Mouse (Mus musculus): ENCODE data around the gene Bpifb5. TPM values are rescaled to one million over a fixed set of nuclear protein-coding genes. Genes with fewer than 3 reads are reported as not detected.
"Not testable (repeated sequence)": the region's sequence is repeated elsewhere in the genome, so short reads cannot be mapped to it uniquely, and the experiment has no call there.

Gene Bpifb5
- not detected in 2 replicates for total RNA-seq (2015)
- total RNA-seq (2017) = not detected in 2 replicates

DNA sequence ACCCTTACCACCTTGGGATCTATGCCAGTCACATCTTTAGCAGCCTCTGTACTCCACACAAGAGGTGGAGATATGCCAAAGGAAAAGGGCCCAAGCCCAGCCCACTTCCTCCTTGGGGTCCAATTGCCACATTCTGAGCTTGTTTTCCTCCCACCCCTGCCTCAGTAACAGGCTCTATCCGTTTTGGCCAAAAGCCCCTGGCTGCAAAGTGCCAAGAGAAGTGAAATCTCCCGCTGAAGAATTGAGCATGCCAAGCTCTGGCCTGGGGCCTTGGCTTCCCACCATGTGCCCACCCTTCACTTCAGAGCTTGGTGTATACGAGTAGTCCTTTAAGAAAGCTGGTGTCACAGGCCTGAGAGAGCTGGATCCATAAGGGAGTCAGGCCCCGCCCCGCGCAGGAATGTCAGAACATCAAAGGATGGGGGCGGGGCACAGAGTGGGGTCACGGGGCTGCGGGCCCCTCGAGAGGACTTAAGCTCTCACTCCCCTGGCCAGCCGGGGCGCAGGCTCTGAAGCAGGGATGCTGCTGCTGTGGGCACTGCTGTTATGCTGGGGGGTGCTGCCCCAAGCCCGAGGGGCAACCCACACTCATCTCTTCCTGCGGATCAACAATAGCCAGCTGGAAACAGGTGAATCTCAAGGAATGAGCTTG is at the start of gene Bpifb5:
Bpifb5 (plus strand) TSS at position 478 of the 652 bp plus-strand sequence.
- peak; percentile 28 for ATAC-seq (ENCODE audit: poor library complexity, severe bottlenecking)

DNA sequence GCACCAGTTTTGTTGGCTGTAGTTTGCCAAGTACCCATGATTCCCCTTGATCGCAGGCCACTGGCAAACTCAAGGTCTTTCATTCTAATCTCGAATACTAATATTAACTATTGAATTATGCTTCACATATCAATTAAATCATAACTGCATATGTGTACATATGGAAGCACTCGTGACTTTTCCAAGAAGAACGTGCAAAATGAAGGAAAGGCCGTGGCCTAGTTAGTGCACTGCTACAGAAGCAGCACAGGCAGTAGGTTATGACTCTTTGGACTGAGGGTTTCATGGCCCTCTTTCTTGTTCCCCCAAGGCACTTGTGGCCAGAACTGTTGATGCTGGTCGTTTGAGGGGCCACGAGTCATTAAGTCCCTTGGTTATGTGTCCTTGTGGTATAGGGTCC is 41.6 kb upstream of the Bpifb5 start:
- ATAC-seq (ENCODE audit: poor library complexity, severe bottlenecking) = not testable (repeated sequence)

DNA sequence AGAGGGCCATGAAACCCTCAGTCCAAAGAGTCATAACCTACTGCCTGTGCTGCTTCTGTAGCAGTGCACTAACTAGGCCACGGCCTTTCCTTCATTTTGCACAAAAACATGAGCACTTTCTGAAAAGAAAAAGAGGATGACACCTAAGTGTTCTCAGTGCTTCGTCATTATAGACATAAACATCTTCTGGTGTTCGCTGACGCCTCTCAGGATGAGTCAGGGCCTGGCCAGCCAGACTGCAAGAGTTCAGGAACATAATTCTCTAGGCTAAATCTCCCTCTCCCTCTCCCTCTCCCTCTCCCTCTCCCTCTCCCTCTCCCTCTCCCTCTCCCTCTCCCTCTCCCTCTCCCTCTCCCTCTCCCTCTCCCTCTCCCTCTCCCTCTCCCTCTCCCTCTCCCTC is 40.5 kb upstream of the Bpifb5 start:
- not testable (repeated sequence) for ATAC-seq (ENCODE audit: poor library complexity, severe bottlenecking)

DNA sequence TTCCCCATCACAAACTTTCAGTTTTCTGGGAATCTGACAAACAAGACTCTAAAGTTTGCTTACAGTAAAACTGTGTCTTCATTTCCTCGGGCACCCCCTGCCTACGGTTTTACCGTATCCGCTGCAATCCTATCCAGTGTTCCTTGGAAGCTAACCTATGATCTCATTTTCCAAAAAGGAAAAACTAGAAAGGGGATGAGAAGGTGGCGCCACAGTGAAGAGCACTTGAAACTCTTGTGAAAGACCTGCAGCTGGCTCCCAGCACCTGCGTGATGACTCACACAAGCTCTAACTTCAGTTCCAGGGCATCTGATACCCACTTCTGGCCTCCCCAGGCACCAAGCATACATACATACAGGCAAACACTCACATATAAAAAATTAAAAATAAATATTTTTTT is 38.2 kb upstream of the Bpifb5 start:
- no peak for ATAC-seq (ENCODE audit: poor library complexity, severe bottlenecking)

DNA sequence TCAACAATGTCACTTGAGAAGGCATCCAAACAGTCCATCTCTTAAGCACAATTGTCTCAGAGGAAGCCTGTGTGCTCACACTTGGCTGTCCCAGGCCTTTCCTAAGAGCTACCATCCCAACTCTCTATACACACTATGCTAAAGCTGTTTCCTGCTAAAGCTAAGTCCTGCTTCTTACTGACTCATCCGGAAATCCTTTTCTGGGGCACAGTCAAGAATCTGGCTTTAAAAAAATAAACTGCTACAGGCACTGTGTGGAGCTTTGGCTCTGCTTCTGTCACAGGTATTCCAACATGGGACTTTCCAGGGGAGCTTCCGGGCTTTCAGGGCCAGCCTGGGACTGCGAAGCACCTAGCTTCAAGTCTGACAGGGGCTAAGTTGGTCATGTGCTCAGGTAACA is 37.8 kb upstream of the Bpifb5 start:
- ATAC-seq (ENCODE audit: poor library complexity, severe bottlenecking) = no peak

DNA sequence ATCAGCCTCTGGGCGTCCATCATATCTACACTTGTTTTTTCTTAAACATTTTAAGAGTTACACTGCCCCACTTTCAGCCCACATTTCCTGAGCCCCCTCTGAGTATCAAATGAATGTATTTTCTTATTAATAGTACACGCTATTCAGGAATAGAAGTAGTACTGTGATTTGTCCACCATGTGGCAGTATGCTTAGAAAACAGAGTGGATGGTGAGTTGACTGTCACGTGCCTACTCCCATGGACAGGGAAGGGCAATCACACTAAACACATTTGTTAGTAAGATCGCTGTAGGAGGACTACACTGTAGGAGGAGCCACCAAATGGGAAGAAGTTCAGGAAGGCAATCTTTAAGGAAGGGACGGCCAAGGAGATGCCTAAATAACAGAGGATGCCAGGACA is 36.1 kb upstream of the Bpifb5 start:
- ATAC-seq (ENCODE audit: poor library complexity, severe bottlenecking) = no peak

DNA sequence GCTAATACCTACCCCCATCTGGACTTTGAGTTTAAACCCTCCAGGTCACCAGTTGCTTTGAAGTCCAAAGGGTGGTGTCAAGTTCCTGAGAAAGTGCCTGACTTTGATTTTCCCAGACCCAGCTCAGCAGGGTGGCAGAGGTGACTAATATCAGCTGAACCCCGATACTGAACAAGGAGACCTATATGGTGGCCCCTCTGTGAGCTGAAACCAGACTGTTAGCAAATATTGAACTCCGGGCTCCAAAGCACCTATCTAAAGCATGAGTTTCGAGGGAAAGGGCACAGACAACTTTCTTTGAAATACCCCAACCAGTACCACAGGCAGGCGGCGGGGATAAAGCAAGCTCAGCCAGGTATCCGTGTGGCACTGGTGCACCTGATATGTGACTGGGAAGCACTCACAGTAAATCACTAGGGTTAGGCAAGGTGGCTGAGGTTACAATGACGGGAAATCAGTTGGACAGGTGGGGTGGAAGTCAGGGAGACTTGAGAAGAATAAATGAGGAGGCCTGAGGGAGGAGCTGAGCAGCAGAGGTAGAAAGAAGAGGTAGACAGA is 33.6 kb upstream of the Bpifb5 start:
- ATAC-seq (ENCODE audit: poor library complexity, severe bottlenecking) = no peak

DNA sequence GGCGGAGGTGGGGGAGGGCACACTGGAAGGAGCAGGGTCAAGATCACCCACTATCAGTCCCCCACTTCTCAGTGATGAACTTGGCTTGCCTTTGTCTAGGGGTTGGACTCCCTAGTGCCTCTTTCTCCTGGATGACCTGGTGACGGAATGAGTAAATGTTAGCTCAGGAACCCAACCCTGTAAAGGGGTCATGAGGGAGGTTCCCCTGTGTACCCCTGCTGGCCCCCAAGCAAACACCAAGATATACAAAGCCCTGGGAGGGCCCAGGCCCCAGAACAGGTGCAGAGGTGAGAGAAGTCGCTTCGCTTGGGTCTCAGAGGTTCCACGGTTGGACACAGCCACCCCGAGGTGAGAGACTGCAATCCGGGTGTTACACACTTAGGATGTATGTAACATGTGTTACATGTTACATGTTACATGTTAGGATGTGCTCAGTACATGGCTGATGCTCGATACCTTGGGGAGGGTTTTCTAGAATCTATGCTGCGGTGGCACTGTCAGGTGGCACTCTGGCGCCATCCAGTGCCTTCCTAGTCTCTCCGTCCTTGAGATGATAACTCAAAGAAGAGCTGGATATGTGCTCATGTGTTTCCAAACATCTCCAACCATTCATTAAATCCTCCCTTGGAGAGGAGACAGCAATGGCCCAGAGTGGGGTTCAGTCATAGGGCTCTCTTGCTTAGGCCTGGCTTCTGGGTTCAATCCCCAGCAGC is 32.8 kb upstream of the Bpifb5 start, which contains the start of gene Bpifb1:
Bpifb1 (plus strand) TSS at position 273 of the 713 bp plus-strand sequence.
- ATAC-seq (ENCODE audit: poor library complexity, severe bottlenecking) = no peak

DNA sequence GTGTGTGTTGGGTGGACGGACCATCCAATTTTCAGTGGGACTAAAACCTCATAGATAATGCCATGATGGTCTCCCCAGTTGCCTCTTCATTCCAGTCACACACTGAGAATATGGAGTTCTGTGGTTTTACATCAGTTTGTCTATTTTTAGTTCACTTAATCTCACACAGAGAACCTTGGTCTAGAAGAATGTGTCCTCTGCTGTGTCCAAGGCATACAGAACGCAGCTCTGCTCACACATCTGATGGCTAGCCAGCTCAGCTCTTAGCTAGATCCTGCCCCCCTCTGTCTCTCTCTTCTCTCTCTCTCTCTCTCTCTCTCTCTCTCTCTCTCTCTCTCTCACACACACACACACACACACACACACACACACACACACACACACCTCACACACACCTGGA is 31.4 kb upstream of the Bpifb5 start:
- ATAC-seq (ENCODE audit: poor library complexity, severe bottlenecking) = no peak

DNA sequence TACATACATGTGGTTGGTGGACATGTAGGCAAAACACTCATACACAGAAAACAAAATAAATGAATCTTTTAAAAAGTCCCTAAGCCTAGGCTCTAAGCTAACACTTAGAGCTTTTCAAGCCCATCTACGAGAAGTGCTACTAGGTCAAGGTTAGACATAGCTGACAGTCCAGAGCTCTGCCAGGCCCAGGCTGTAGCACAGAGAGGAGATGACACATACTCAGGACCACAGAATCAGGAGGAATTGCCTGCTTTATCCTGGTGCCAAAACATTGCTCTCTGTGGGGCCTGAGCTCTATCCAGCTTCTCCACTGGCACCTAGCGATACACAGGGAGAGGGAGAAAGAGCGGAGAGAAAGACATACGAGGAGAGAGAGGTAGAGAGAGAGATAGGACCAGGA is 30.5 kb upstream of the Bpifb5 start:
- no peak for ATAC-seq (ENCODE audit: poor library complexity, severe bottlenecking)

DNA sequence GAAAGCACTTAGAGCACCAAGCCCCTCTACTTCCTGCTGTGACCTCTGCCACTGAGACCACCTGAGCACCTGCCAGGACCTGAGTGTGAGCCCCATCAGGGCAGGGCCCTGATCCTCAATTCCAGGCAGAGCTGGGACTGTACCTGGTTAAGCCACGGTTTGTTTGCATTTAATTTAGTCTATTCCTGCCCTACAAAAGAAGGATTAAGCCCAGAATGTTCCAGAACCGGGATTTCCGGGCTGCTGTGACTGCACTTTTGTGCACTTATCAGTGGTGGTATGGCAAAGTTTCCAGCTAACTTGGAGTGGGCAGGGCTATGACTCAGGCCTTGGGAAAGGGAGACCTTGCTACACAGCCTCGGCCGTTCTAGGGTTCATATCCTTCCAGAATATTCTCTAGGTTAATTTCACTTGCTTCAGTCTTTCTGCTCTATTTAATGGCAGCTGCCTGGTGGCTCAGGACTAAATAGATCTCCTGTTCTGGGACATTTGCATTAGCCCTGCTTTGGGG is 29.5 kb upstream of the Bpifb5 start:
- ATAC-seq (ENCODE audit: poor library complexity, severe bottlenecking) = no peak

DNA sequence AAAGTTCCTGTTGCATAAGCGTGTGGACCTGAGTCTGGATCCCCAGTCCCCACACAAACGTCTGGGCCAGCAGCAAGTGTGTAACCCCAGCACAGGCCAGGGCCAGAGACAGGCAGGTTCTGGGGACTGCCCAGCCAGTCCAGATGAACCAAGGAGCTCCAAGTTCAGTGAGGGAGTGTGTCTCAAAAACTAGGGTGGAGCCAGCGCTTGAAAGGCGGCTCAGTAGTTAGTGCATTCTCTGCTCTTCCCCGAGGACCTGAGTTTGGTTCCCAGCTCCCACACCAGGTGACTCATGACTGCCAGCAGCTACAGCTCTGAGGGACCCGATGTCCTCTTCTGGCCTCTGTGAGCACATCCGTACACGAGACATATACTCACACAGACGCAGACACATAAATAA is 26.5 kb upstream of the Bpifb5 start:
- no peak for ATAC-seq (ENCODE audit: poor library complexity, severe bottlenecking)

DNA sequence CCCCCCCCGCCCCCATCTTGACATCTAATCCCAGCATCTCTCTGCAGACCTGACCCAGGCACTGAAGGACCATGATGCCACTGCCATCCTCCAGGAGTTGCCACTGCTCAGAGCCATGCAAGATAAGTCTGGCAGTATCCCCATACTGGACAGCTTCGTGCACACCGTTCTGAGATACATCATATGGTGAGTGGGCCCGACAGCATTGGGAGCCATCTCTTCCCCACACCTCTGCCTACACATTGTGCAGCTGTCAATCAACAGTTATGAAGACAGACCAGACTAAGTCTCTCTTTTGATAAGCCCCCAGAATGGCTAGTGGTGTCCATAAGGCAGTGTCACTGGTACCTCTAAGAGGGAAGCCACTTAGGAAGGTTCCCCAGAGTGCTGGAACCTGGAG is 18.9 kb upstream of the Bpifb5 start:
- ATAC-seq (ENCODE audit: poor library complexity, severe bottlenecking) = no peak

DNA sequence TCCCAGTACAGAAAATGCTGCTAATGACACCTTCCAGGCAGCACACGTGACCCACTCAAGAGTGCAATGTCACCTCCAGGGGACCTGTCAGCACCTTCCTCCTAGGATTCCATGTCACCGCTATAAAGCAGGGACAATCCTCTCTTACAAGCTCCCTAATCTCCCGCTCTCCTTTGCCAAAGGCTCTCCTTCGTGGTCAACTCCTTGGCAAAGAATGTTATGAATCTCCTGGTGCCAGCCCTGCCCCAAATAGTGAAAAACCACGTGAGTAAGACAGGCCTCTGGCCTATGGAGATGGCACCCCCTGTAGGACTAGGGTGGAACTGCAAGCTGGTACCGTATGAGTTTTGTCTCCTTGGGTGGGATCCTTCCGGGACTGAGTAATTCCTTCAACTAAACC is 16.6 kb upstream of the Bpifb5 start:
- 0 out of 2 replicates have a peak, but pooled peaks have one; percentile 59 for ATAC-seq (ENCODE audit: poor library complexity, severe bottlenecking)

DNA sequence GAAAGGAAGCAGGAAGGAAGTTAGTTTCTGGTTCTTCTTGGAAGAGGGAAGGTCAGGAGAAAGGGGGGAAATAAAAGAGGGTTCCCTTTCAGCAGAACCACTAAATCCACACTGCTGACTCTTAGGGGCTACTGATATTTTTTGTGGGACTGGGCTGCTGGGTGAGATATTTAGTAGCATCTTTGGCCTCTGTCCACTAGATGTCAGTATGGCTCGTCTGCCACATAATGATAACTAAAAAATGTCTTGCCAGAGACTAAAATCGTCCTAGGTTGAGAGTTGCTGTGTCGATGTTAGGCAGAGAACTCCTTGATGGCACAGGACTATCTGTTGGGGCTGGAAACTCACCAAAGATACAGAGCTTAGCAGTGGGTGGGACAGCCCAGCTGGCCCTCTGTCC is 14.4 kb upstream of the Bpifb5 start:
- ATAC-seq (ENCODE audit: poor library complexity, severe bottlenecking) = no peak

DNA sequence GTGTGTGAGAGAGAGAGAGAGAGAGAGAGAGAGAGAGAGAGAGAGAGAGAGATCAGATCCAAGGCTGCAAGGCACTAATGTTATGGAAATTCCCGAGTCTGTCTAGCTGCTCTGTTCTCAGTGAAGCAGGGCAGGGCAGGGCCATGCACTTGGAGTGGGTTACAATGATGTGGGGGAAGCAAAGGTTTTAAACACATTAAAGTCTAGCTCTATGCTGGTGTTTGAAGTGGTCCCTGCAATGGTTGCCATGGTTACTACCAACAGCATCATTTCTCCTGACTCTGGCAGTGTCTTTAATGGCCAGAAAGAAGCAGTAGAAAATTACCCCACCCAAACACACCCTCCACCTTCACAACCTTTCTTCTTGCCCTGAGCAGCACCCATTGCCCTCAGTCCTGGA is 12.4 kb upstream of the Bpifb5 start:
- ATAC-seq (ENCODE audit: poor library complexity, severe bottlenecking) = no peak

DNA sequence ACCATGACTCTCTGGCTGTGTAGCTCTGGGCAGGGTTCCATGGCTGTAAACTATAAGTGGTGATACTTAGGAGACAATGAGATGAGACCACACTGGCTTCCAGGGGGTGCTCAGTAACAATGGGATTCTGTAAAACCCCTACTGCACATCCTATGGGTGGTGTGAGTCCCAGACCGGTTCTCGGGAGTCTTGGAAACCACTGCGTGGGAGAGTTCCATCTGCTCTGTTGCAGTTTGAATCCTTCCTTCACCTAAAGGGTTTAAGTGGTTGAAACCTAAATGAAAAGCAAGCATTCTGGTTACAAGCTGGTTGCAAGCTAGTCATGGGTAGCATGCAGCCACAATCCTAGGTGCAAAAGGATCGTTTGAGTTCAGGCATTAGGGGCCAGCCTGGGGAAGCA is 11.7 kb upstream of the Bpifb5 start:
- no peak for ATAC-seq (ENCODE audit: poor library complexity, severe bottlenecking)

DNA sequence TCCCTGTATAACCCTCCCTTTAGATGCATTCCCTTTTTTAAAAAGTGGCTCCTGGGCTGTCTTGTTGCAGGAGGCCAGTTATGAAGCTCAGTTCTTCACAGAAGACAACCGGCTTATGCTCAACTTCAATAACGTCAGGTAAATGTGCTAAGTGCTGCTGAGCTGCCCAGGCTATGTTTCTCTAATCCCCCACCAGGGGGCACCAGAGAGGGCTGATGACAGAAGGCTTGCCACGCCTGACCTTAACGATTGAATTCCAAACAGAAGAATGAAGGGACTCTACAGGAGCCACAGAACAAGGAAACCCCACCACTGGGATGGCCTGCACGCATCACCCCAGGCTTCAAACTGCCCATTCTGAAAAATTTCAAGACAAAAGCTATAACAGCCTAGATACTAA is 8.4 kb upstream of the Bpifb5 start:
- ATAC-seq (ENCODE audit: poor library complexity, severe bottlenecking) = peak; percentile 72

DNA sequence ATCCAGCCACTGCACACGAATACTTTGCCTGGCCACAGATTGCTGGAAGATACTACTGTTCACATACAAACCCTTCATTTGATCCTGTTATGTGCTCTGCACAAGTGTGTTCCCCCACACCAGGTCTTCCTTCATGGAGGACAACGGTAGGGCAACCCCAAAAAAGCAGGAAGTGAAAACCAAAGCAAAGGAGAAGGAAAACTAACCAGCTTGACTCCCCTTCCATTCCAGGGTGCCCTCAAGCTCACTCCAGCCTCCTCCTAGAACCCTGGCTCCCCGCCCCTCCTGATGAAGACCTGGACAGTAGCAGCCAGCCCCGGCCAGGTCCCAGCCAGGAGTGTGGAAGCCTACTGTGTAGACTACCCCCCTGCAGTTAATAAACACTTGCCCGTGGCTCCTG is 3.6 kb upstream of the Bpifb5 start:
- ATAC-seq (ENCODE audit: poor library complexity, severe bottlenecking) = peak; percentile 77

DNA sequence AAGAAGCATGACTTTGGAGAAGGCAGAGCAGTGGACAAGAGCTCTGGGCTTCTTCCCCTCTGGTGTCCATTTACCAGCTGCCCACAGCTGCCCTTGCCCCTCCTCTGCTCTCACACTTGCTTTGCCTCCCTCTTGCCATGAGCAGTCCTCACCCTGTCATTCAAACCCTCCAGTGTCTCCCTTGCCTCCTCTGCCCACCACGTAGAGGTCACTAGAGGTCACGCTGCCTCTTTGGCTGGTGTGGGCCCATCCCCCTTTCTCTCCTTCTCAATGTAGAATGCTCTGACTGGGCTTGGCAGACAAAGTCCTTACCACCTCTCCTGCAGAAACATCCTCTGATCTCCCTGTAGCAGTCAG is 353 bp downstream of the Bpifb5 start:
- no peak for ATAC-seq (ENCODE audit: poor library complexity, severe bottlenecking)

DNA sequence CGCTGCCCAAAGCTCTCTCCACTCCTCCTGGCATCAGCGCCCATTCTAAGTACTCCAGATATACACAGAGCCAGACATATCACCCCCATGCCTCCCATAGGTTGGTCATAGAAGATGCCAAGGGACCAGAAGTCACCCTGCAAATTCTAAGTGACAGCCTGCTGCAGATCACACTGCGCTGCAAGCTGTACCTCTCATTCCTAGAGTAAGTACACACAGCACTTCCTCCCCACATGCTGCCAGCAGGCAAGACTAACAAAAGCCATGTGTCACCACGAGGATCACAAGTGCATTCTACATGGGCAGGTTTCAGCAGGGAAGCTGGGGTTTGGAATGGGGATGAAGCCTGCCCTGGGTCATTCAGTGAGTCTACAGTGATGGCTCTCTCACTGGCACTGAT is 3.4 kb downstream of the Bpifb5 start:
- no peak for ATAC-seq (ENCODE audit: poor library complexity, severe bottlenecking)

DNA sequence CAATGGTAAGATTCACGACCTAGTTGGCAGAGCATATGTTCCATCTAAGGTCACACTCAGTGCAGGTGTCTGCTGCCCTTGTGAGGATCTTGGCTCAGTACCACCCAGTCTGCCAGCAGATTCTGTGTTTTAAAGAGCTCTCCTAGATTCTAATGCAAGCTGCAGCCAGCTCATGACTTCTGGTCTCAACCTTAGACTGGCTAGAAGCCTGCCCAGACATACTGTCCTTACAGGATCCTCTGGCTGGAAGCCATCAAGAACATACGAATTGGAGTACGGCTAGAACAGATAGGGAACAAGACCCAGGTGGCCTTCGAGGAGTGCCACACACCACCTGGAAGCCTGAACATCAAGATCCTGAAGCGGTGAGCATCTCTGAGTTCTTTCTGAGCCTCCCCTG is 4.3 kb downstream of the Bpifb5 start:
- no peak for ATAC-seq (ENCODE audit: poor library complexity, severe bottlenecking)
